Mouse (Mus musculus) liver, postnatal 0 days (tissue): ENCODE measurements around the gene Cdc26.

Experiments
- CTCF ChIP-seq: sonication (generic); IDR thresholded peaks from 2 replicates; pipeline ENCODE4 v1.5.1; 2016; ENCODE audit warnings: antibody characterized with exemption, low read depth
- EP300 ChIP-seq: IDR thresholded peaks from 2 replicates; pipeline ENCODE4 v1.6.1; 2016; ENCODE audit warnings: antibody characterized with exemption, low read depth, mild to moderate bottlenecking

DNA sequence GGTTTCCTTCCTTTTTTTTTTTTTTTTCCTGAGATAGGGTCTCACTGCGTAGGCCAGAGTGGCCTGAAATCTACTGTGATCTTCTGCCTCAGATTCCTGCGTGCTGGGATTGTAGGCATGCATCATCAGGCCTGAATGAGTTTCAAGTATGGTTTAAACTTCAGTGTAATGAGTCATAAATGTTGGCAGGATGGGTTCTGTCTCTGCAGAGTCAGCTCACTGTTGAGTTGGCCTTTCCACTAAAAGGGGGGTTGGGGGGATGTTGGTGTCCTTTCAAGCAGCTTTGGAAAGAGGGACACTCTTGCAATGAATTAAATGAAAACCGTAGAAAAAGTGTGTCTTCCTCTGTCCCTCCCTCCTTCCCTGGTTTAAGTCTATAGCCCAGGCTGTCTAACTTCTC, 9.5 kb downstream of the Cdc26 start:
- TF ChIP-seq CTCF (no peak), EP300 (no peak)
